Mouse (Mus musculus) CH12.LX (cell line): ENCODE results near the gene Rfx6. TPM values are rescaled to one million over a fixed set of nuclear protein-coding genes. Genes with fewer than 3 reads are reported as not detected.

Source experiments
- DNase-seq: peaks from one replicate; pipeline ENCODE4 v3.0.0-alpha.2; 2013; ENCODE audit errors: extremely low read depth
- H3K27ac ChIP-seq: 2 replicates; pipeline ENCODE4 v1.5.1; 2012; ENCODE audit warnings: low read depth, mild to moderate bottlenecking, control low read depth, moderate library complexity; ENCODE audit not compliant: insufficient read depth
- H3K27me3 ChIP-seq: replicated peaks from 2 replicates; pipeline ENCODE3; 2012; ENCODE audit warnings: inconsistent platforms
- H3K36me3 ChIP-seq, 2 experiments: replicated peaks in 1 of 2; 2 replicates each; pipeline versions ENCODE3 to v1.6.1; 2012; ENCODE audit warnings: inconsistent platforms in 1 of 2, low read length in 1 of 2, mild to moderate bottlenecking in 1 of 2, mixed read lengths in 1 of 2, moderate library complexity in 1 of 2; ENCODE audit not compliant: control insufficient read depth in 1 of 2, insufficient read depth in 1 of 2
- H3K4me1 ChIP-seq, 2 experiments: 2 replicates each; pipeline ENCODE4 v1.6.1; 2012; ENCODE audit warnings: inconsistent platforms in 1 of 2, moderate library complexity in 1 of 2; ENCODE audit not compliant: insufficient read depth in 2 of 2, control insufficient read depth in 1 of 2
- H3K4me2 ChIP-seq: 2 replicates; pipeline ENCODE4 v1.6.1; 2012; ENCODE audit warnings: low read depth, mild to moderate bottlenecking, control low read depth; ENCODE audit not compliant: poor library complexity, insufficient read depth, severe bottlenecking
- H3K4me3 ChIP-seq, 3 experiments: fragments of 150-350 bp in 1 of 3; sonication (generic) in 1 of 3; replicated peaks in 1 of 3; 2 replicates each; pipeline versions ENCODE3 to v1.5.1; 2011 to 2012; ENCODE audit warnings: low read depth in 2 of 3, low read length in 2 of 3, mild to moderate bottlenecking in 2 of 3, moderate library complexity in 2 of 3, control low read depth in 1 of 3, improper control_type of control experiment in 1 of 3, inconsistent platforms in 1 of 3, mixed read lengths in 1 of 3; ENCODE audit not compliant: poor library complexity in 1 of 3
- H3K79me2 ChIP-seq: replicated peaks from 2 replicates; pipeline ENCODE4 v1.6.1; 2012; ENCODE audit warnings: mild to moderate bottlenecking, moderate library complexity; ENCODE audit not compliant: control insufficient read depth, poor library complexity, insufficient read depth, severe bottlenecking; ENCODE audit errors: extremely low read depth
- H3K9ac ChIP-seq: 2 replicates; pipeline ENCODE4 v1.6.1; 2012; ENCODE audit warnings: low read depth, mild to moderate bottlenecking, control low read depth, moderate library complexity; ENCODE audit not compliant: insufficient read depth
- H3K9me3 ChIP-seq: replicated peaks from 2 replicates; pipeline ENCODE3; 2012; ENCODE audit warnings: low read length, inconsistent platforms, mixed read lengths
- BHLHE40 ChIP-seq: IDR thresholded peaks from 2 replicates; pipeline ENCODE4 v1.6.1; 2011; ENCODE audit warnings: mild to moderate bottlenecking, low read depth, low read length, improper control_type of control experiment
- CHD2 ChIP-seq: IDR thresholded peaks from 2 replicates; pipeline ENCODE4 v1.6.1; 2011; ENCODE audit warnings: low read length, improper control_type of control experiment
- CTCF ChIP-seq, 2 experiments: IDR thresholded peaks in 1 of 2; conservative IDR thresholded peaks in 1 of 2; 2 replicates each; pipeline ENCODE4 v1.5.1; 2011 to 2012; ENCODE audit warnings: low read depth in 2 of 2, low read length in 2 of 2, improper control_type of control experiment in 1 of 2, inconsistent platforms in 1 of 2, mild to moderate bottlenecking in 1 of 2, moderate library complexity in 1 of 2
- EP300 ChIP-seq: IDR thresholded peaks from 2 replicates; pipeline ENCODE4 v1.6.1; 2011; ENCODE audit warnings: low read length, improper control_type of control experiment
- ETS1 ChIP-seq: conservative IDR thresholded peaks from 2 replicates; pipeline ENCODE4 v1.6.1; 2012; ENCODE audit warnings: low read depth, mild to moderate bottlenecking, inconsistent platforms, low read length, improper control_type of control experiment, moderate library complexity
- IRF4 ChIP-seq: IDR thresholded peaks from 2 replicates; pipeline ENCODE4 v1.6.1; 2014; ENCODE audit warnings: low read depth, mild to moderate bottlenecking, inconsistent platforms, low read length, improper control_type of control experiment
- JUN ChIP-seq: IDR thresholded peaks from 2 replicates; pipeline ENCODE4 v1.6.1; 2011; ENCODE audit warnings: low read depth, mild to moderate bottlenecking, low read length, improper control_type of control experiment, moderate library complexity; ENCODE audit not compliant: insufficient read depth
- JUND ChIP-seq: conservative IDR thresholded peaks from 2 replicates; pipeline ENCODE4 v1.6.1; 2011; ENCODE audit warnings: low read depth, low read length, improper control_type of control experiment
- KAT2A ChIP-seq: IDR thresholded peaks from 2 replicates; pipeline ENCODE4 v1.6.1; 2012; ENCODE audit warnings: low read length, improper control_type of control experiment, inconsistent platforms; ENCODE audit not compliant: insufficient replicate concordance
- MAFK ChIP-seq: IDR thresholded peaks from 2 replicates; pipeline ENCODE4 v1.6.1; 2011; ENCODE audit warnings: low read length, improper control_type of control experiment; ENCODE audit not compliant: insufficient replicate concordance
- MAX ChIP-seq: IDR thresholded peaks from 2 replicates; pipeline ENCODE4 v1.6.1; 2011; ENCODE audit warnings: low read length, improper control_type of control experiment
- MEF2A ChIP-seq: IDR thresholded peaks from 2 replicates; pipeline ENCODE4 v1.6.1; 2014; ENCODE audit warnings: low read depth, mild to moderate bottlenecking, inconsistent platforms, low read length, improper control_type of control experiment, borderline replicate concordance
- MXI1 ChIP-seq: IDR thresholded peaks from 2 replicates; pipeline ENCODE4 v1.6.1; 2011; ENCODE audit warnings: mild to moderate bottlenecking, low read depth, low read length, improper control_type of control experiment
- MYC ChIP-seq: IDR thresholded peaks from 2 replicates; pipeline ENCODE4 v1.6.1; 2011; ENCODE audit warnings: low read depth, mild to moderate bottlenecking, improper control_type of control experiment, low read length
- POLR2A ChIP-seq: IDR thresholded peaks from 2 replicates; pipeline ENCODE4 v1.6.1; 2011; ENCODE audit warnings: low read depth, mild to moderate bottlenecking, improper control_type of control experiment, low read length
- POLR2AphosphoS2 ChIP-seq: IDR thresholded peaks from 2 replicates; pipeline ENCODE4 v1.6.1; 2011; ENCODE audit warnings: low read depth, low read length, improper control_type of control experiment
- RAD21 ChIP-seq: IDR thresholded peaks from 2 replicates; pipeline ENCODE4 v1.6.1; 2011; ENCODE audit warnings: low read depth, mild to moderate bottlenecking, low read length, improper control_type of control experiment, moderate library complexity
- RCOR1 ChIP-seq: conservative IDR thresholded peaks from 2 replicates; pipeline ENCODE4 v1.6.1; 2012; ENCODE audit warnings: low read depth, mild to moderate bottlenecking, inconsistent platforms, low read length, improper control_type of control experiment
- SIN3A ChIP-seq: IDR thresholded peaks from 2 replicates; pipeline ENCODE4 v1.6.1; 2012; ENCODE audit warnings: low read length, improper control_type of control experiment, inconsistent platforms
- SMC3 ChIP-seq: IDR thresholded peaks from 2 replicates; pipeline ENCODE4 v1.6.1; 2011; ENCODE audit warnings: low read depth, low read length, improper control_type of control experiment
- TBP ChIP-seq: conservative IDR thresholded peaks from 2 replicates; pipeline ENCODE4 v1.6.1; 2011; ENCODE audit warnings: low read depth, low read length, improper control_type of control experiment
- TCF12 ChIP-seq: IDR thresholded peaks from 2 replicates; pipeline ENCODE4 v1.6.1; 2014; ENCODE audit warnings: low read depth, mild to moderate bottlenecking, inconsistent platforms, low read length, improper control_type of control experiment
- UBTF ChIP-seq: IDR thresholded peaks from 2 replicates; pipeline ENCODE4 v1.6.1; 2012; ENCODE audit warnings: low read depth, mild to moderate bottlenecking, inconsistent platforms, low read length, improper control_type of control experiment, moderate library complexity
- USF2 ChIP-seq: conservative IDR thresholded peaks from 2 replicates; pipeline ENCODE4 v1.6.1; 2011; ENCODE audit warnings: low read depth, low read length, improper control_type of control experiment
- ZKSCAN1 ChIP-seq: IDR thresholded peaks from 2 replicates; pipeline ENCODE4 v1.6.1; 2012; ENCODE audit warnings: low read depth, inconsistent platforms, low read length, improper control_type of control experiment, borderline replicate concordance
- ZMIZ1 ChIP-seq: IDR thresholded peaks from 2 replicates; pipeline ENCODE4 v1.6.1; 2012; ENCODE audit warnings: low read depth, mild to moderate bottlenecking, inconsistent platforms, low read length, improper control_type of control experiment
- ZNF384 ChIP-seq: IDR thresholded peaks from 2 replicates; pipeline ENCODE4 v1.6.1; 2012; ENCODE audit warnings: low read depth, low read length, improper control_type of control experiment, inconsistent platforms
- dilution Hi-C: fragments of 300-500 bp; cut with MboI; formaldehyde crosslinking; loops from 2 replicates; pipeline ENCODE4 v1.14.3; 2020; ENCODE audit warnings: low sequenced_read_pairs; ENCODE audit not compliant: extremely low pct_unique_long_range_greater_than_20kb, extremely low pct_ligation_motif_present
- in situ Hi-C: fragments of 300-500 bp; cut with MboI; formaldehyde crosslinking; loops from 3 replicates; pipeline ENCODE4 v1.14.3; 2019; ENCODE audit warnings: low sequenced_read_pairs, low pct_ligation_motif_present, low pct_unique_long_range_greater_than_20kb, mixed read lengths
- polyA plus RNA-seq: library from polyadenylated mRNA; unstranded; fragments of >175 nt; gene quantifications from 2 replicates; pipeline ENCODE4 v1.2.1, GENCODE M21; 2012; ENCODE audit warnings: low read depth; ENCODE audit not compliant: insufficient read length
- total RNA-seq, 2 experiments: library from RNA; depleted of rRNA; stranded (reverse); fragments of 300-350 nt in 1 of 2; fragments of >200 nt in 1 of 2; gene quantifications; 2 replicates each; pipeline ENCODE4 v1.2.3; 2012 to 2014

Gene Rfx6
- total and polyA plus RNA-seq, 3 experiments = not detected

- no peak for TF ChIP-seq ETS1
- TF ChIP-seq KAT2A = no peak
- no peak for TF ChIP-seq POLR2A
- no peak for TF ChIP-seq TCF12
- no peak for TF ChIP-seq TBP
- TF ChIP-seq POLR2AphosphoS2 = no peak
- TF ChIP-seq RAD21 = peak; percentile 69
- TF ChIP-seq ZMIZ1 = no peak
These were observed 20.2 kb upstream of the Rfx6 start (continued) for GRCm38 (mm10) chr10:51657324-51657723.

- DNase-seq = peak; percentile 48
- dilution Hi-C loops = no loop called here
- peak; percentile 59 for TF ChIP-seq SMC3
- TF ChIP-seq CTCF (conservative IDR thresholded peaks at IDR 0.05 in 1 of 2, IDR thresholded peaks at IDR 0.05 in 1 of 2; ENCODE audit: low read depth in 2 of 2, low read length in 2 of 2) = peak in 1 of 2 experiments; percentile 67; a peak in 3 of 4 replicates
- TF ChIP-seq BHLHE40 = no peak
- TF ChIP-seq UBTF = no peak
- TF ChIP-seq POLR2A = no peak
- no peak for TF ChIP-seq POLR2AphosphoS2
- TF ChIP-seq EP300 = no peak
- no peak for TF ChIP-seq RCOR1
- no peak for TF ChIP-seq USF2
- no peak for TF ChIP-seq IRF4
- no peak for TF ChIP-seq MEF2A
- no peak for TF ChIP-seq SIN3A
- peak; percentile 64 for TF ChIP-seq RAD21
These were observed 8.2 kb upstream of the Rfx6 start for GRCm38 (mm10) chr10:51669334-51669733.

GRCm38 (mm10) chr10:51671583-51671982, 6.0 kb upstream of the Rfx6 start:
- Histone ChIP-seq H3K79me2 (no peaks in the 10 kb centered on the region), H3K4me1 (no peaks in the 10 kb centered on the region), H3K4me2 (no peak overlapping the region), H3K36me3 (no peaks in the 10 kb centered on the region)
- no peak for TF ChIP-seq JUN
- TF ChIP-seq JUND = no peak
- TF ChIP-seq MXI1 = no peak
- TF ChIP-seq KAT2A = no peak
- TF ChIP-seq SIN3A = no peak
- no peak for TF ChIP-seq MAX
- no peak for TF ChIP-seq POLR2AphosphoS2
- no peak for TF ChIP-seq RCOR1
- no peak for TF ChIP-seq MAFK
- TF ChIP-seq ZKSCAN1 = no peak
- TF ChIP-seq TBP = no peak
- no peak for TF ChIP-seq IRF4
- TF ChIP-seq CHD2 = no peak
- no peak for TF ChIP-seq ZNF384
- no peak for TF ChIP-seq ETS1
- no peak for TF ChIP-seq MYC
- no peak for TF ChIP-seq MEF2A
- TF ChIP-seq UBTF = no peak
- no peak for TF ChIP-seq POLR2A
- TF ChIP-seq, all 38 proteins: peak for 0
- H3K27me3 ChIP-seq = no peaks in the 10 kb centered on the region
- no peak overlapping the region for H3K9ac ChIP-seq
- in situ Hi-C loops = no loop called here
- no peak for DNase-seq
- no peaks in the 10 kb centered on the region for H3K9me3 ChIP-seq
- H3K4me3 ChIP-seq = no peak overlapping the region
- dilution Hi-C loops = no loop called here
- no peak overlapping the region for H3K27ac ChIP-seq

More at GRCm38 (mm10) chr10:51669334-51669733, 8.2 kb upstream of the Rfx6 start:
- H3K36me3 ChIP-seq = no peaks in the 10 kb centered on the region
- no peak overlapping the region for H3K4me2 ChIP-seq
- H3K27ac ChIP-seq = no peak overlapping the region
- H3K79me2 ChIP-seq = no peaks in the 10 kb centered on the region
- in situ Hi-C loops = loop anchor here (5.0 to 10.0 kb wide), 2 partner anchors 117 to 255 kb away; no protein-coding TSS in a partner anchor
- H3K4me3 ChIP-seq = no peak overlapping the region
- H3K27me3 ChIP-seq = no peaks in the 10 kb centered on the region
- H3K4me1 ChIP-seq = no peaks in the 10 kb centered on the region
- H3K9me3 ChIP-seq = no peaks in the 10 kb centered on the region
- no peak overlapping the region for H3K9ac ChIP-seq
